Mouse (Mus musculus): Measurements from ENCODE around the gene Pitpna. TPM values are rescaled to one million over a fixed set of nuclear protein-coding genes. Genes with fewer than 3 reads are reported as not detected.

Pitpna gene
- 193 TPM for polyA plus RNA-seq (2014; fragmentation: Illumina TruSeq; extraction: RNeasy Lipid Tissue Mini Kit (QIAGEN cat#74804))

DNA sequence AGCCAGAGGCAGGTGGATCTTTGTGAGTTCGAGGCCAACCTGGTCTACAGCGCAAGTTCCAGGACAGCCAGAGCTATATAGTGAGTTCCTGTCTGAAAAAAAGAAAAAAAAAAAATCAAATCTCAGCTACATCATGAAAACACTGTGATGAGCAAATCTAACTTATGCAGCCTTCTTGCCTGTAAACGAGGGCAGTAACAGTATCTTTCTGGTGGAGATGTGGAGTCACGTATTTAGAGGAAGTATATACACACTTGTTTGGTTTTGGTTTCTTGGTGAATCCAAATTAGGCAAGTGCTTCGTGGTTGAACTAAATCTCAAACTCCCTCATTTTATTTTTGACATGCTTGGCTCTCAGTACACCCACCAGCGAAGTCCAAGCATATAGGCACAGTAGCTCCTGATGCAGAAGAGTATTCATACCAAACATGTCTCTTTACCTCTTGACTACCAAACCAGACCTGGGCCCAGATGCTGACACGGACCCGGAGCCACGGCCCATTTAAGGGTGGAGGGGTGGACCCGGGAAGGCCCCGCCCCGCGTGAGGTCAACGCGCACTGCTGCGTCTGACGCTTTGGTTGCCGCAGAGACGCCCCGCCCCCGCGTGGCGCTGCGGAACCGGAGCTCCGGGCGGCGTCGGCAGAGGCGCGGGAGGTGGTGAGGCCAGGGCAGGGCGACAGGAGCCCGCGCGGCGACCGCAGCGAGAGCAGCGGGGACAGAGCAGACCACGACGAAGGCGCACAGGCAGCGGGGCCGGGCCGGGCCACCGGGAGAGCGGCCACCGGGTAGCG, at the start of gene Pitpna:
Pitpna (plus strand) TSS at position 605 of the 792 bp plus-strand sequence.

DNA sequence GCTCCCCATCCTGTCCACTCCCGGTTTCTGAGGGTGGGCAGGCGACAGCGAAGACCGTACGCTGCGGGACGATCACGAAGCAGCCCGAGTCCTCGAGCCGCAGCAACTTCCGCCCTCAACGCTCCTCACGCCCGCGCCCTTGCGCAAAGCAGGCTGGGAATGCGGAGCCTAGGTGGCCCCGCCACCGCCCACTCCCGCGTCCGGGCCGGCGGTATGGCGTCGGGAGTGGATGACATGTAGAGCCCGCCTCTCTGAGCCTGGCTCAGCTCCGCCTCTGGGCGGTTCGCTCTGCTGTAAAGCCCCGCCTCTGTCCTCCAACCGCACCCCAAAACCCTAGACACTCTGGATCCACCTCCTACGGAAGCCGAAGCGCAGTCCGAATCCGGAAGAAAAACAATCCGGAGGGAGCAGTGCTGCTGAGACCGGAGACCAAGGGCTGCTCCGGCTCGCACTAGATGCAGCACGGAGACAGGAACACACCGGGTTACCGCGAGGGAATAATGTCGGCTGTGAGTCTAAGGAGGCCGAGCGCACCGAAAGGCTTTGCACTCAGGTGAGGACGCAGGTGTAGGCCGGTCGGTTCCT, 42.8 kb downstream of the Pitpna start, which contains the start of gene Inpp5k:
Inpp5k (plus strand) TSS at position 344 of the 585 bp plus-strand sequence.

DNA sequence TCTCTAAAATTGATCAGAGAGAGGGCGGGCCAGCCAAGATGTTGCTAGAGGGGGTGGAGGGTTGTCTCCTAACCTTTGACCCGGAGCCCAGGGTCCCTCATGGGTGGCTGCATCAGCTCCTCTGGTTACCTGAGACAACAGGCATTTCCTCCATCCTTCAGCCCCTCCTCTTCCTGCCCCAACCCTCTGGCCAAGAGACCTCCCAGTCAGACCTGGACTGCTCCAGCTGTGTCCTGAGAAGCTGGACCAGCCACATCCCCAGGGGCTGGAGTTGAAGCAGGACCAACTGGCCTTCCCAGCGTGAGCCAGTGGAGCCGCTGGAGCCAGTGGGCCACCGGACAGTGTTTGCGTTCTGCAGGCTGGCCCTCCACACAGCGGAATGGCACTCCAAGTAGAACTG, 62.4 kb downstream of the Pitpna start, which contains the start of gene Myo1c:
Myo1c (plus strand) TSS at position 194 of the 400 bp plus-strand sequence.

Other genes starting within 250 kb of the Pitpna start
- gene Rpa1, start 239.8 kb upstream of the Pitpna start, polyA plus RNA-seq (2014; fragmentation: Illumina TruSeq; extraction: RNeasy Lipid Tissue Mini Kit (QIAGEN cat#74804)) = 66.2 TPM
- 5.6 TPM for gene Smyd4, start 239.7 kb upstream of the Pitpna start, polyA plus RNA-seq (2014; fragmentation: Illumina TruSeq; extraction: RNeasy Lipid Tissue Mini Kit (QIAGEN cat#74804))
- gene Serpinf1, start 165.4 kb upstream of the Pitpna start, polyA plus RNA-seq (2014; fragmentation: Illumina TruSeq; extraction: RNeasy Lipid Tissue Mini Kit (QIAGEN cat#74804)) = 25.7 TPM
- not detected for gene Serpinf2, start 148.5 kb upstream of the Pitpna start, polyA plus RNA-seq (2014; fragmentation: Illumina TruSeq; extraction: RNeasy Lipid Tissue Mini Kit (QIAGEN cat#74804))
- not detected for gene Wdr81, start 133.4 kb upstream of the Pitpna start, polyA plus RNA-seq (2014; fragmentation: Illumina TruSeq; extraction: RNeasy Lipid Tissue Mini Kit (QIAGEN cat#74804))
- 26.7 TPM for gene Tlcd2, start 126.4 kb upstream of the Pitpna start, polyA plus RNA-seq (2014; fragmentation: Illumina TruSeq; extraction: RNeasy Lipid Tissue Mini Kit (QIAGEN cat#74804))
- gene Prpf8, start 101.3 kb upstream of the Pitpna start, polyA plus RNA-seq (2014; fragmentation: Illumina TruSeq; extraction: RNeasy Lipid Tissue Mini Kit (QIAGEN cat#74804)) = 62.0 TPM
- gene Rilp, start 78.0 kb upstream of the Pitpna start, polyA plus RNA-seq (2014; fragmentation: Illumina TruSeq; extraction: RNeasy Lipid Tissue Mini Kit (QIAGEN cat#74804)) = not detected
- gene Scarf1, start 74.6 kb upstream of the Pitpna start, polyA plus RNA-seq (2014; fragmentation: Illumina TruSeq; extraction: RNeasy Lipid Tissue Mini Kit (QIAGEN cat#74804)) = not detected
- gene Slc43a2, start 56.4 kb upstream of the Pitpna start, polyA plus RNA-seq (2014; fragmentation: Illumina TruSeq; extraction: RNeasy Lipid Tissue Mini Kit (QIAGEN cat#74804)) = 3.3 TPM
- 43.8 TPM for gene Inpp5k, start 42.9 kb downstream of the Pitpna start, polyA plus RNA-seq (2014; fragmentation: Illumina TruSeq; extraction: RNeasy Lipid Tissue Mini Kit (QIAGEN cat#74804))
- 7.8 TPM for gene Myo1c, start 62.4 kb downstream of the Pitpna start, polyA plus RNA-seq (2014; fragmentation: Illumina TruSeq; extraction: RNeasy Lipid Tissue Mini Kit (QIAGEN cat#74804))
- 257 TPM for gene Crk, start 91.2 kb downstream of the Pitpna start, polyA plus RNA-seq (2014; fragmentation: Illumina TruSeq; extraction: RNeasy Lipid Tissue Mini Kit (QIAGEN cat#74804))
- gene Ywhae, start 144.8 kb downstream of the Pitpna start, polyA plus RNA-seq (2014; fragmentation: Illumina TruSeq; extraction: RNeasy Lipid Tissue Mini Kit (QIAGEN cat#74804)) = 2,443 TPM
- 9.6 TPM for gene Doc2b, start 208.0 kb downstream of the Pitpna start, polyA plus RNA-seq (2014; fragmentation: Illumina TruSeq; extraction: RNeasy Lipid Tissue Mini Kit (QIAGEN cat#74804))

Measured in ovary, adult 10 weeks (tissue).